8 mouse cellular contexts compared by ENCODE assay signal in genomic region chr1:185454955-185455701, GRCm38 (mm10). TPM values are rescaled to one million over a fixed set of nuclear protein-coding genes. Genes with fewer than 3 reads are reported as not detected.
A peak's percentile ranks its signal among the peaks of the same experiment; 100 is the strongest.
DNase-seq lines count a peak whose midpoint lies in the region; ATAC-seq and TF ChIP-seq lines count a peak whose summit lies in the region.

No protein-coding gene starts in this region.

- peak overlapping the region; percentile 97 for H3K4me2 ChIP-seq in kidney, embryonic 16.5 days (replicated peaks; ENCODE audit: low read depth, low read length)
- peak overlapping the region; percentile 98 for H3K4me2 ChIP-seq in embryonic facial prominence, embryonic 14.5 days (ENCODE audit: low read depth, low read length)
- H3K4me2 ChIP-seq in hindbrain, embryonic 11.5 days (replicated peaks; ENCODE audit: low read depth, low read length): peak overlapping the region; percentile 98
- peak overlapping the region; percentile 84 for H3K4me2 ChIP-seq in neural tube, embryonic 14.5 days (ENCODE audit: low read depth, low read length)

- H3K4me1 ChIP-seq in kidney, embryonic 16.5 days (ENCODE audit: insufficient read depth, low read length): peaks cover 10% of the 10 kb centered on the region
- H3K4me1 ChIP-seq in bone marrow, adult 2 months (ENCODE audit: control insufficient read depth, insufficient read depth, low read length): peaks cover 5% of the 10 kb centered on the region
- peaks cover 3% of the 10 kb centered on the region; the same call in 1 of the 2 replicates for H3K4me1 ChIP-seq in embryonic facial prominence, embryonic 14.5 days (ENCODE audit: control insufficient read depth, insufficient read depth, low read length)
- no peaks in the 10 kb centered on the region for H3K4me1 ChIP-seq in hindbrain, embryonic 11.5 days (replicated peaks; ENCODE audit: control insufficient read depth, insufficient read depth, low read length)
- H3K4me1 ChIP-seq in limb, embryonic 10.5 days: peaks cover 15% of the 10 kb centered on the region
- H3K4me1 ChIP-seq in neural tube, embryonic 14.5 days (ENCODE audit: control insufficient read depth, insufficient read depth, low read length): peaks cover 4% of the 10 kb centered on the region; the same call in 1 of the 2 replicates

- no peak; the same call in 1 of the 2 replicates for TF ChIP-seq POLR2A in bone marrow, adult 2 months (IDR thresholded peaks at IDR 0.05; ENCODE audit: borderline replicate concordance, control insufficient read depth, low read depth, low read length)

- 0% methylated on average over 68 of the region's 71 CpGs for WGBS in kidney, embryonic 16.5 days
- 2% methylated on average over 71 of the region's 71 CpGs for WGBS in bone marrow, adult 2 months
- WGBS in embryonic facial prominence, embryonic 14.5 days: under 1% methylated on average over 42 of the region's 71 CpGs
- WGBS in hindbrain, embryonic 11.5 days: under 1% methylated on average over 68 of the region's 71 CpGs
- under 1% methylated on average over 71 of the region's 71 CpGs for WGBS in limb, embryonic 10.5 days
- WGBS in neural tube, embryonic 14.5 days: under 1% methylated on average over 63 of the region's 71 CpGs

- peak; percentile 81 for ATAC-seq in kidney, embryonic 16.5 days (ENCODE audit: low FRiP score, low TSS enrichment)
- peak; percentile 77 for ATAC-seq in embryonic facial prominence, embryonic 14.5 days (ENCODE audit: low read depth)
- peak; percentile 70 for ATAC-seq in hindbrain, embryonic 11.5 days (ENCODE audit: low FRiP score)
- peak; percentile 76 for ATAC-seq in neural tube, embryonic 14.5 days (ENCODE audit: low read depth)

- no peaks in the 10 kb centered on the region for H3K36me3 ChIP-seq in kidney, embryonic 16.5 days (ENCODE audit: insufficient read depth, low read length)
- H3K36me3 ChIP-seq in embryonic facial prominence, embryonic 14.5 days (ENCODE audit: control insufficient read depth, insufficient read depth, low read length): no peaks in the 10 kb centered on the region
- no peaks in the 10 kb centered on the region for H3K36me3 ChIP-seq in hindbrain, embryonic 11.5 days (ENCODE audit: control insufficient read depth, insufficient read depth, low read length)
- no peaks in the 10 kb centered on the region for H3K36me3 ChIP-seq in limb, embryonic 10.5 days
- no peaks in the 10 kb centered on the region for H3K36me3 ChIP-seq in neural tube, embryonic 14.5 days (ENCODE audit: control insufficient read depth, insufficient read depth, low read length)

- peaks cover 36% of the 10 kb centered on the region for H3K27me3 ChIP-seq in kidney, embryonic 16.5 days (ENCODE audit: insufficient read depth, low read length)
- H3K27me3 ChIP-seq in embryonic facial prominence, embryonic 14.5 days (replicated peaks; ENCODE audit: control insufficient read depth, insufficient read depth, low read length): peaks cover 40% of the 10 kb centered on the region
- peaks cover 22% of the 10 kb centered on the region for H3K27me3 ChIP-seq in hindbrain, embryonic 11.5 days (ENCODE audit: control insufficient read depth, insufficient read depth, low read length)
- peaks cover 48% of the 10 kb centered on the region for H3K27me3 ChIP-seq in limb, embryonic 10.5 days (ENCODE audit: low read depth, poor library complexity, severe bottlenecking)
- H3K27me3 ChIP-seq in neural tube, embryonic 14.5 days (ENCODE audit: control insufficient read depth, insufficient read depth, low read length): peaks cover 7% of the 10 kb centered on the region; the same call in 1 of the 2 replicates

- no peak overlapping the region for H3K27ac ChIP-seq in kidney, embryonic 16.5 days (ENCODE audit: low read length)
- peak overlapping the region; percentile 73 for H3K27ac ChIP-seq in bone marrow, adult 2 months (ENCODE audit: control insufficient read depth, insufficient read depth, low read depth, low read length, poor library complexity)
- H3K27ac ChIP-seq in embryonic facial prominence, embryonic 14.5 days (replicated peaks; ENCODE audit: low read depth, low read length): no peak overlapping the region
- H3K27ac ChIP-seq in hindbrain, embryonic 11.5 days (ENCODE audit: low read depth, low read length): no peak overlapping the region
- peak overlapping the region; percentile 78 for H3K27ac ChIP-seq in limb, embryonic 10.5 days
- 0 out of 2 replicates have a peak overlapping the region, but pooled peaks have one; percentile 40 for H3K27ac ChIP-seq in neural tube, embryonic 14.5 days (ENCODE audit: low read depth, low read length)

- H3K4me3 ChIP-seq in kidney, embryonic 16.5 days (ENCODE audit: low read length): peak overlapping the region; percentile 55
- H3K4me3 ChIP-seq in bone marrow, adult 2 months (replicated peaks; ENCODE audit: control insufficient read depth, low read depth, low read length): peak overlapping the region; percentile 73
- H3K4me3 ChIP-seq in embryonic facial prominence, embryonic 14.5 days (ENCODE audit: low read depth, low read length): peak overlapping the region; percentile 55
- peak overlapping the region; percentile 48 for H3K4me3 ChIP-seq in hindbrain, embryonic 11.5 days (ENCODE audit: low read depth, low read length)
- peak overlapping the region; percentile 63 for H3K4me3 ChIP-seq in limb, embryonic 10.5 days
- H3K4me3 ChIP-seq in neural tube, embryonic 14.5 days (ENCODE audit: low read depth, low read length): peak overlapping the region; percentile 49

- H3K9ac ChIP-seq in kidney, embryonic 16.5 days (replicated peaks; ENCODE audit: low read length): peak overlapping the region; percentile 46; the same call in 1 of the 2 replicates
- H3K9ac ChIP-seq in embryonic facial prominence, embryonic 14.5 days (ENCODE audit: low read depth, low read length): peak overlapping the region; percentile 60
- peak overlapping the region; percentile 53 for H3K9ac ChIP-seq in hindbrain, embryonic 11.5 days (ENCODE audit: low read depth, low read length)
- peak overlapping the region; percentile 62 for H3K9ac ChIP-seq in neural tube, embryonic 14.5 days (replicated peaks; ENCODE audit: low read depth, low read length)

- no peaks in the 10 kb centered on the region for H3K9me3 ChIP-seq in kidney, embryonic 16.5 days (ENCODE audit: low read length)
- no peaks in the 10 kb centered on the region for H3K9me3 ChIP-seq in embryonic facial prominence, embryonic 14.5 days (ENCODE audit: control insufficient read depth, low read length)
- no peaks in the 10 kb centered on the region for H3K9me3 ChIP-seq in hindbrain, embryonic 11.5 days (ENCODE audit: control insufficient read depth, low read length)
- no peaks in the 10 kb centered on the region for H3K9me3 ChIP-seq in limb, embryonic 10.5 days (replicated peaks)
- no peaks in the 10 kb centered on the region for H3K9me3 ChIP-seq in neural tube, embryonic 14.5 days (ENCODE audit: control insufficient read depth, low read length)

- DNase-seq in kidney, postnatal 25 days: no peak
- DNase-seq in embryonic facial prominence, embryonic 14.5 days (ENCODE audit: low spot score): peak; percentile 60
- peak; percentile 62 for DNase-seq in hindbrain, embryonic 11.5 days (ENCODE audit: low spot score)
- DNase-seq in limb, embryonic 10.5 days (ENCODE audit: low spot score): peak; percentile 81
- no peak for DNase-seq in MN1 (ENCODE audit: low spot score)

- no peak for TF ChIP-seq CTCF in bone marrow, adult 2 months (IDR thresholded peaks at IDR 0.05; ENCODE audit: control insufficient read depth, insufficient read depth, low read length)

RNA-seq across cellular contexts. Expression of gene Slc30a10, which starts 0.5 kb away (rescaled TPM):
- polyA plus RNA-seq in kidney, embryonic 16.5 days (2015; fragmentation: Nextera tagmentation; extraction: Ambion mirVana): 0.14 and 0.22 TPM in 2 replicates
- 3.7 and 4.2 TPM in 2 replicates for polyA plus RNA-seq in bone marrow, adult 2 months (2011; ENCODE audit: insufficient read depth, insufficient read length, low replicate concordance, missing spikeins)
- polyA plus RNA-seq in embryonic facial prominence, embryonic 14.5 days (2014; fragmentation: Nextera tagmentation; extraction: Ambion mirVana): 0.40 and 0.50 TPM in 2 replicates
- polyA plus RNA-seq in hindbrain, embryonic 11.5 days (2014; fragmentation: Nextera tagmentation; extraction: Ambion mirVana): 1.5 TPM in 2 replicates
- 0.86 and 1.2 TPM in 2 replicates for polyA plus RNA-seq in limb, embryonic 10.5 days (2016; fragmentation: Nextera tagmentation; extraction: Ambion mirVana)
- polyA plus RNA-seq in neural tube, embryonic 14.5 days (2014; fragmentation: Nextera tagmentation; extraction: Ambion mirVana): 5.8 and 6.3 TPM in 2 replicates

Comparison
In these comparisons a context has a peak if more than half of its experiments do, and no peak if none do; other contexts are left out.
1. H3K27ac ChIP-seq: peak in bone marrow, adult 2 months (single experiment), limb, embryonic 10.5 days (single experiment) and neural tube, embryonic 14.5 days (single experiment); none in kidney, embryonic 16.5 days (single experiment), embryonic facial prominence, embryonic 14.5 days (single experiment) and hindbrain, embryonic 11.5 days (single experiment).
2. DNase-seq: peak in embryonic facial prominence, embryonic 14.5 days (single experiment), hindbrain, embryonic 11.5 days (single experiment) and limb, embryonic 10.5 days (single experiment); none in kidney, postnatal 25 days (0 of 2) and MN1 (single experiment).
3. Peak in every context shown above with its lines, with median percentiles within 50 percentile points of each other: ATAC-seq, H3K4me2 ChIP-seq, H3K4me3 ChIP-seq and H3K9ac ChIP-seq.